Mouse (Mus musculus): Measurements from ENCODE around the gene Kdelr2.

DNA sequence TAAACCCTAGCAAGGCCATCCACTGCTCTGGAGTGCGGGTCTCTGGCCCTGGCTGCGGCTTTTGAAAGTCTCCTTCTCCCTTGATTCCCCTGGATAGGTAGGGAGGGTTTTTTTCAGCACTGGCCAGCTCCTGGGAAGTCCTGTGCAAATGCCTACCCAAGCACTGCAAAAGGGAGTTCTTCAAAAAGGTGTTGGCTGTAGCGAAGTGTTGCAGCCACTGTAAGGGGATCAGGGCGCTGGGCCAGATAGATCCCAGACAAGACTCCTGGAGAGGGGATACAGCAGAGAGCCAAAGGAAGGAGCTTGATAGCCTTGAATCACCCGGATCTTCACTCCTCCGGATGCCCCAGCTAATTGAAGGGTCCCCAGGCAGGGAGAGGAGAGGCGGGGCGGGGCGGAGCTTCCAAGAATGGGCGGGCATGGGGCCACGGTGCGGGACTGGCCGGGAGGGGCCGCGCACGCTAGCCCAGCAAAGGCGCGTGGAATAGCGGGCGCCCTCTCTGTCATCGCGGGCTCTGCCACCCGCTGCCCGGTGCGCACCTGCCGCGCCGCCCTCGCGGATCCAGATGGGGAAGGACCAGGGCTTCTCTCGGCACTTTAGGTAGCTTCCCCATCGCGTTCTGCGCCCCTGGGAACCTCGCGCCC, 33.9 kb upstream of the Kdelr2 start:
- TF ChIP-seq CTCF (IDR thresholded peaks at IDR 0.05) = no peak
- no peak for TF ChIP-seq EP300 (IDR thresholded peaks at IDR 0.05; ENCODE audit: insufficient read depth, low read depth, low read length)
- no peak for TF ChIP-seq POLR2A (IDR thresholded peaks at IDR 0.05; ENCODE audit: insufficient read depth, low read depth, low read length)
